Mouse (Mus musculus) hematopoietic stem cell, adult 5-6 weeks (primary cell): ENCODE data around the gene Slc4a11. TPM values are rescaled to one million over a fixed set of nuclear protein-coding genes. Genes with fewer than 3 reads are reported as not detected.

Experiments used
- ATAC-seq, 2 experiments: fragments of 125-278 bp in 1 of 2; replicated peaks in 1 of 2; 2 replicates each; pipeline ENCODE4 v1.8.0; 2016 to 2017; ENCODE audit warnings: inconsistent platforms in 2 of 2, mild to moderate bottlenecking in 2 of 2, moderate number of reproducible peaks in 2 of 2, low read depth in 1 of 2, moderate TSS enrichment in 1 of 2; ENCODE audit not compliant: low FRiP score in 2 of 2, poor library complexity in 2 of 2, severe bottlenecking in 2 of 2, insufficient read depth in 1 of 2, low TSS enrichment in 1 of 2
- total RNA-seq: library from RNA; stranded (forward); fragments of 172-1452, 232-1000 nt; gene quantifications from 2 replicates; pipeline ENCODE4 v1.2.3, GENCODE M21; 2017

Slc4a11 gene
- not detected in 2 replicates for total RNA-seq

DNA sequence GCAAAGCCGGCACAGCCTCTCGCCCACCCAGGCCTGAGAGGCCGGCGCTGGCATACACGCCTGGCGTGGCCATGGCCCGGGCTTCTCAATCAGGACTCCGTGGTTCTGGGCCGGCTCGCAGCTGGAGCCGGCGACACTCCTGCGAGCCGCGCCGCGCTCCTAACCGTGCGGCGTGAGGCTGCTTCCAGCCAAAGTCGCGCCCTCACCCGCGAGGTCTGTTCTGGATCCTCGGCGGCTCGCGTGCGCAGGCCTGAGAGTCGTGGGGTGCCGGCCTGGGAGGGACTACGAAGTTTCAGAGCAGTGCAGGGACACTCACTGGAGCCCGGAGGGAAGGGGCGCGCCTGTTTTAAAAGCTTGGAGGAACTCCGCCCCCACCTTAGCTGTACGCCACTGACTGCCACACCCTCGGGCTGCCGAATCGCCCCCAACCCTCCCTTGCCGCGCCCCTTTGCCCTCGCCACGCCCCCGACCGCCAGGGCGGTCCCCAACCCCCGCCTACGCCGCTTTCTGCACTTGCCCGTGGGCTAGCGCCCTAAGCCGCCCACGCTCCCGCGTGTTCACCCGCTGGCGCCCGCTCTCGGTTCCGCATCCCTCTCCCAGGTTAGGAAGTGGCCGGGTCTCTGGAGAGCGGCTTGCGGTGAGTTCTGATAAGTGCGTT, at the start of gene Slc4a11:
Slc4a11 (minus strand) TSS at position 367 of the 658 bp plus-strand sequence.
- peak; percentile 28 to 72 for ATAC-seq

DNA sequence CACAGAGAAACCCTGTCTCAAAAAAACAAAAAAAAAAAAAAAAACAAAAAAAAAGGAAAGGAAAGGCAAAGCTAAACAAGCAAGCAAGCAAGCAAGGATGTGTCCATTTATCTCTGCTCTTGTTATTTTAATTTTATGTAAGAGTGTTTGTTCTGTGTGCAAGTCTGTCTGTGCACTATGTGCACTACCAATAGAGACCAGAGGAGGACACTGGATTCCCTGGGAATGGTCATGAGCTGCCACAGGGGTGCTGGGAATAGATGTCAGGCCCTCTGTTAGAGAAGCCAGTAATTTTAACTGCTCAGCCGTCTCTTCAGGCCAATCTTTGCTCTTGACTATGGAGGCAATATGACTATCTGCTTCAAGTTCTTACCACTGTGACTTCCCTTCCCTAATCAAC, 46.3 kb upstream of the Slc4a11 start:
- no peak for ATAC-seq

DNA sequence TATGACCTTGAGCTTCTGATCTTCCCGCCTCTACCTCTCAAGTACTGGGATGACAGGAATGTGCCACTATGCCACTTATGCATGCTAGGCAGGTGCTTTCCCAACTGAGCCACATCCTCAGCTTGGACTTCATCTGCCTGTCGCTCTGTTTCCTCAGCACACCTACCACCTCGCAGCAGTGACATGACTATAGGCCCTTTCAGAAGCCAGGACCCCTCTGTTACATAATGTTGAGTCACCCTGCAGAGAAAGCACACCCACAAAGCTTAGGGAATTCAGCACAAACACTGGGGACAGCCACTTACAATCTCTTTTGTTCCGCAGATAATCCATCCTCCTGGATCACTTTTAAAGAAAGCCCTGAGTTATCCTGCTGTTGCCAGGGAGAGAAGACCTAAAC, 42.8 kb upstream of the Slc4a11 start:
- no peak for ATAC-seq

DNA sequence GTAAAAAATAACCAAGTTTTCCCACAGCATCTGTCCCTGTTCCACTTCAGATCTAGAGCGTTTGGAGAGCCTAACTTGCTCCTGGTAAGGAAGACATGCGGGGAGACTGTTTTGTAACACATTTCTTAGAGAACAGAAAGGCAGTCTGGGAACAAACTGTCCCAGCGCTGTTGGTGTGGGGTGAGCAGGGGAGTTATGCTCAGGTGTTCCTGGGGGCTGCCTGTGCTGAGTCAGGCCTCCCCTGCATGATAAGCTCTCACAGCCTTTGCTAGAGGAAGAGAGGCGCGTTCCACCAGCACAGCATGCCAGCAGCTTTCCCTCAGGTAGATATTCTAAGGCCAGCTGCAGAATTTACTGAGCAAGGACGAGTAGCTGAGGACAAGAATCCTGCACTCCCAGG, 40.7 kb upstream of the Slc4a11 start:
- no peak for ATAC-seq

DNA sequence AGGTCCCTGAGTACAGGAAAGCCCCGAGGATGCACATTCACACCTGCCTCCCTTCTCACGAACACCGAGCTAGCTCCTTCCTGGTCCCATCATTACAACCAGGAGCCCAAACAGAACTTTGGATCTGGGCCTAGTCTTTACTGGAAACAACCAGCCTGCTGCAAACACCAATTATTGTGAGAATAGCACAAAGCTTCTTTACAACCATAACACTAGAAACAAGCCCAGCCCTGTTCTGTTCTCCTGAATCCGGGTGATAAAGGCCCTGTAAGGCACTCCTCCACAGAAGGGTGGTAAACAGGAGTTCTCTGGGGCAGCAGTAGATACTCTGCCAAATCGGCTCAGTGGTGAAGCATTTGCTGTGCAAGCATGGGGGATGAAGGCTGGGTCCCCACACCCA, 38.0 kb upstream of the Slc4a11 start:
- ATAC-seq, result no peak

DNA sequence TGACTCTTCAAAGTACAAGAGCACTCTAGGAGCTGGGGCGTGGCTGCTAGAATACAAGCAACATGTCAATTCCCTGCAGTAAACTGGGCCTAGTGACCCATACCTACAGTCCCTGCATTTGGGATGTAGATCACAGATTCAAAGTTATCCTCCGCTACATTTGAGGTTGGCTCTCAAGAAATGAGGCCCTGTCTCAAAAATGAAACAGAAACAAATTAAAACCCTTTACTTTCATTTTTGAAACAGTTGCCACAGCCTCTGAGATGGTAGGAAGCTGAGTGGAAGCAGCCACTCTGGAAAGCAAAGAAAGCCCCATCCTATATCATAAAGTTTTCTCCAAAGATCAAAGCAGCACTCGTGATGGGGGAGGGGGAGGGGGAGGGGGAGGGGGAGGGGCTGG, 36.1 kb upstream of the Slc4a11 start:
- no peak for ATAC-seq

DNA sequence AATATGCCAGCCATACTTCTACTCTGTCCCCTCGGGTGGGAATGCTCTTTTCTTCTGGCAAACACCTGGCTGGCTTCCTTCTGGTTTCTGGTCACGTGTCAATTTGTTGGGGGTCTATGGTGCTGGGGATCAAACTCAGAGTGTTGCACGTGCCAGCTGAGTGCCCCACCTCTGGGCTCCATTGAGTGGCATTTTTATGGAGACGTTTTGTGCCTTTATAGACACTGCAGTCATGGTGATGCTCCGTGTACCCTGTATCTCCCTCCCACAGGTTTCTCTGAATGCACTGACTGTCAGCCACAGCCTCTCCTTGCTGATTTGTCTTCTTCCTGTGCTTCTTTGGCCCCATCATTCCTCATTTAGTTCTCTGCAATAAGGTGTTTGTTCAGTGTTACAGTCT, 34.5 kb upstream of the Slc4a11 start:
- no peak for ATAC-seq

DNA sequence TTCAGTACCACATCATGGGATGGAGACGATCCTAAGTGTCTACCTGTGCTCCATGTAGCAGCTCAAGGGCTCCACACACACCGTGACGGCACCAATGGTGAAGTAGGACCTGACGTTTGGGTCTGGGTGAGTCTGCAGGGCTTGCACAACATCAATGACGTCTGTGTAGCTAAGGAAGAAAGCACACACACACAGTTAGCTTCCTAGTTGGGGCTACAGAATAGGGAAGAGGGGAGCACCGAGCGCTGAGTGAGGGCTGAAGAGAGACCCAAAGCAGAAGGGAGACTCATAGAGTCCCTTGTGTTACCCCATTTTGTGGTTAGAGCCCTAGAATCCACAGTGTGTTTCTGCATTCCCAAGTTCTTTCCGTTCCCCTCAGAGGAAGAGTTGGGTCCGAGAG, 33.4 kb upstream of the Slc4a11 start:
- peak; percentile 28 to 42; a peak in 2 of 4 replicates for ATAC-seq

DNA sequence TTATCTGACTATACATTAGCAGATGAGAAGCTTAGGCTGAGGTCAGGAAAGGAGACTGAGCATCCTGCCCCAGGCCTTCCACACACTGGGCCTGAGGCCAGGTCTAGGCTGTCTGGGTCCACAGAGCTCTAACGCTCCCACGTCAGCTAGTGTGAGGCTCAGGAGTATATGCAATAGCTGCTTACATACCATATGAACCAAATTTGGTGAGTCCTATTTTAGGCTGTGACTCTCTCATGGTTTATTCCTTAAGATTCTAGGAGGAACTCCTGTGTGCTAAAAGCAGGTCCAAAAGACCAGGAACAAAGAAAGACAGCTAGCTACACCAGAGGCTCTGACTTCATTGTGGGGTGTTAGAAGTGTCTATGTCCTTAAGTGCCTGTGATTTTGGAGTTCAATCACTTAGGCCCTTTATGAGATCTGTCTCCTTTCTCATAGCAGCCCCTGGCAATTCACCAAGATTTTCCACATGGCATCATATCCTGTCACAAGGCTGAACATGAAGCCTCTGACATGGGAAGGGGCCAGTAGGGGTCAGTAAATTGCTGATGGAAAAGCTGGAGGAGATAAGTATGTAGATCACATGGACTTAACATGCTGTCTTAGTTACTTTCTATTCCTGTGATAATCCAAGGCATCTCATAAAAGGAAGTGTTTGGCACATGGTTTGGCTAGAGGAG, 31.7 kb upstream of the Slc4a11 start:
- no peak for ATAC-seq

DNA sequence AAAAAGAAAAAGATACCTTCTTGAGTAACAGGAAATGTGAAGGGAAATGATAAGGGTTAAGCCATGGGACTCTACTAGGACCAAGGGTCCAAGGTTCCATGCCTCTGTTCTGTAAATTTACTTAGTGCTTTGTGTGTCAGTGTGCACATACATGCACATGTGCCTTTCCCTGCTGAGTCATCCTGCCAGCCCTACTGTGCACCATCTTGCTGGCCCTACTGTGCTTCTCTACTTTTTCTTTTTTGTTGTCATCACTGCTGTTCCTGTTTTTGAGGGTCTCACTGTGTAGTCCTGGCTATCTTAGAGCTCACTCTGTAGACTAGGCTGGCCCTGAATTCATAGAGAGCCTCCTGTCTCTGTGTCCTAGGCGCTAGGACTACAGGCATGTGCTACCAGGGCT, 30.4 kb upstream of the Slc4a11 start:
- ATAC-seq, result no peak

DNA sequence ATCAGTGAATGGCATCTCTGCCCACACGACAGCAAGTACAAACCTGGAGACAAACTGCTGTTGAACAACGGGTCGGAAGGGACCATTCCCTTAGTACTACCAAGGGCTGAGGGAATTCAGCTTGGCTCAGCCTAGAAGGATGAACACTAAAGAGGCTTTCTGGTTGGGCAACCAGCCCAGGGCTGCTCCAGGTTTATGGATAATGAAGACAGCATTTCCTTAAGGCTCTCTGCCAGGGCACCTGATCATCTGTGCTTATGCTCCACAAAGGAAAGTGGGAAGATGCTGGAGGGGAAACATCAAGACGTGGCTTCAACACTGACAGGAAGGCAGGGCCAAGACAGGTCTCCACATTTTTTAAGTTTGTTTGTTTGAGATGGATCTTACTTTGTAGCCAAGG, 27.1 kb upstream of the Slc4a11 start:
- ATAC-seq, result no peak

DNA sequence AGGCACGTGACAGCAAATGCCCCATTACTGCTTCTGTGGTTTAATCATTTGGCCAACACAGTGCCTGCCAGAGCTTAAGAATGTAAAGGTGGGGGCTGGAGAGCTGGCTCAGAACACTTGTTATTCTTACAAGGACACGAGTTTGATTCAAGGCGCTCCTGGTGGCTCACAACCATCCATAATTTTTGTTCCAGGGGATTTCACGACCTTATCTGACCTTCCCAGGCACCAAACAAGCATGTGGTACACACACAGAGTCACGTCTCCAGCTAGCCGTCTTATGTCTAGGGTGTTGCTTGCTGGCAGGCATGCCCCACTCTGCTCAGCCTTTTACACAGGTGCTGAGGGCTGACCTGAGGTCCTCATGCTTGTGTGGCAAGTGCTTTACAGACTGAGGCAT, 20.6 kb upstream of the Slc4a11 start:
- ATAC-seq, result no peak

DNA sequence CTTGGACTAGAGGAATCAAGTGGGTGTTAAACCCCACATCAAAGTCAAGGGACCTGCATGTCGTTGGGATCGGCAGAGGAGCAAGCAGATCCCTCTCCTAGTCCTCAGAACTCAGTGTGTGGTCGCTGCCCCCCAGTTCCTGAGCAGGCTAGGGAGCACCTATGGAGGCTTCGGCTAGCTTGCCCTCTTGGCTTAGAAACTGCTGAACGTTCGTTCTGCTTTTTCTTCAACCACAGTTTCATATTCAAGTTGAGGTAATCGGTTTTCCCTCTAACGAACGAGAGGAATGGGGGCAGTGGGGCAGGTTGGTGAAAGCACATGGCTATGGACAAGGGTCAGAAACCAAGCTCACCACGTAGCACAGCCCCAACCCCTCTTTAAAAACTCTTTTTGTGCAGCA, 9.7 kb upstream of the Slc4a11 start:
- peak; percentile 51 to 56; a peak in 3 of 4 replicates for ATAC-seq

DNA sequence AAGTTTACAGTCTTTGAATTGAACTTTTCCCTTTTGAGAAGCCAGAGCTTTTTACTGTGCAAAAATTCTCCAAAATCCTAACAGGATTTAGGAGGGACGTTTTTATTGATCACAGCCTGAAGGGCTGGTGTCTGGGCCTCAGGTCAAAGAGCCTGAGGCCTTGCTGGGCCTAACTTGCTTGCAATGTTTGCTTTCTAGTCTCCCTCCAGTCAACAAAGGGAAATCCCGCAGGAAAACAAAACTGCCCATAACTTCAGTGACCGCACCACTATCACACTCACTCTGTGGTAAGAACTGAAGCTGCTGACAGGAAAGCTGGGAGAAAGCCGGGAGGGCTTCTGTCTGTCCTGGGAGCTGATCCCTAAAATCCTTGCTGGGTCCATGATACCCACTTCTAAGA, 9.3 kb upstream of the Slc4a11 start:
- no peak for ATAC-seq

DNA sequence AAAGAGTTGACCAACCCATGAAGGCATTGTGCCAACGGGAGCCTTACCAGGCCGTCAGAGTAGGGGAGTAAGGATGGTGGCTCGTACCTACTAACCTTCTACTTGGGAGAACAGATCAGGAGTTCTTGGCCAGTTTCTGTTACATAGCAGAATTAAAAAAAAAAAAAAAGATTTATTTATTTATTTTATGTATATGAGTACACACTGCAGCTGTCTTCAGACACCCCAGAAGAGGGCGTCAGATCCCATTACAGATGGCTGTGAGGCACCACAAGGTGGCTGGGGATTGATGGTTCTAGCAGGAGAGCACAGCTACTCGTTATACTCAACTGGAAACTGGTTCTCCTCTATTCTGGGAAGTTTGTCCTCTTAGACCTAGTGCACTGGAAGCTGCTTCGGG, 7.9 kb upstream of the Slc4a11 start:
- ATAC-seq, result no peak

DNA sequence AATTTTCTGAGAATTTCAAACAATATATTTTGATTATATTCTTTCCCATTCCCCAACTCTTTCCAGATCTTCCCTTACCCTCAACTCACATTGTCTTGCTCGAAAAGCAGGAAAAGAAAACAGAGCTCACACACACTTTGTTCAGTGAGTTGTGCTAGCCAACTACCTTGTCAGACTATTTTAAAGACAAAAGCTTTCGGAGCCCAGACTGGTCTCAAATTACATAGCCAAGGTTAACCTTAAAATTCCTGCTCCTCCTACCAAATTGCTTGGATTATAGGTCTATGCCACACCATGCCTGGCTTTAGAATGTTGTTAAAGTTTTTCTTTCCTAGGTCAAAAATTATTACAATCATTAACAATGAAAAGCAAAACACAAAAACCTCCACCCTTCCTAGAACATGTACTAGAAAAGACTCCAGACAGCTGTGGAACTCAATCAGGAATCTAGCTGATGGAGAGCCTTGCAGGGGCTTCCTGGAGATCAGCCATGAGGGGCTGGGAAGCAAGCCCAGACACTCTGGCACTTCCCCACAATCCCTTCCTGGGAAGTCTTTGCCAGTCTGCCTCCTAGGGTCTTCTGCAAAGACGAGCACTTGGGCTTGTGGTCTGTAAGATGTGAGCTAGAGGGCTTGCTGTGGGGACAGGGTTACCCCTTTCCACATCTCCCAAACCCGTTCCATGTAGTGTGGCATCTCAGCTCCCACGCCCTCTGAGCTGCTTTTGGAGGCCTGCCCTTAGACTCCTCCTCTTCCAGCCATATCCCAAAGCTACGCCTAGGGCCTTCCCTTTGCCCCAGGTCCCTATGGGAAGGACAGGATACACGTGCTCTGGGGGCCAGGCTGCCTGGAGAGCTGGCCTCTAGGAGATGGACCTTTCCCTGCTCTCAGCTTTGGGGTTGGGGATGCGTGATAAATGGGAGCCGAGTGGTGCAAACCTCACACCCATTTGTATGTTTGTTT, 7.0 kb upstream of the Slc4a11 start:
- ATAC-seq, result no peak

DNA sequence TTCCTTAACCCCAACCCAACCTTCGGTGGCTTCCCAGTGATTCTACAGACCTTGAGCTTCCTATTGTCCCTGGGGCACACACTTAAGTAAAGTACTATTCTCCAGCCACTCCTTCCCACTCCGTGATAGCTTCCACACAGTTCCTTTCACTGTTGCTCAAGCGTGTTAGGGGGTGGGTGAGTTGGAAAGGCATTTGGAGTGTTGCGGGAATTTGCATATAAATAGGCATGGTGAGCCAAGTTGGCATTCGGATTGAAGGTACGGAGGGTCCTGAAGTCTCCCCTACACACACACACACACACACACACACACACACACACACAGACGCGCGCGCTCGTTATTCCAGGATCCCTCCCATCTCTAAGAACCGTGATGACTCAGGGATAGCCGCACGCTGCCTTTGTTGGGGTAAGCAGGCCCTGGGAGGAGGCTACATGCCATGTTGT, 525 bp upstream of the Slc4a11 start:
- no peak for ATAC-seq

DNA sequence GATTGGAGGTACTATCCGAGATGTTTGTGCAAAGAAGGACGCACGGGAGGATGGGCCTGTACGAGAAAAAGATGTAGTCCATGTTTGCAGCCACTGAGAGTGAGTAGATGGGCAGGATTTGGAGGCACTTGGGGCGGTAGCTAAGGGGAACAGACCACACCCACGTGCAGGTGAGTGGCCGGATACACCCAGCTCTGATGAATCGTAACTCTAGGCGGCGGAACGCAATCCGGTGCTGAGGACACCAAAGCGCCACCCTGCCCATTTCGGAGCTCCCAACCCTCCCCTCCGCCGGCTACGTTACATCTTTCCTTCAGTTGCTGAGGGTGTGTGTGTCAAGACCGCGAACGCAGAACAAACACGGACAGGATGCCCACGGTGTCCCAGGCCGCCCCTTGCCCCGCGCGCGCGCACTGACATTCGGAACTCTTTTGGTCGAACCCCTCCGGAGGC, 593 bp downstream of the Slc4a11 start:
- ATAC-seq, result 0 out of 4 replicates have a peak, but pooled peaks have one; percentile 8
